Mouse (Mus musculus): ENCODE results near the gene Slc39a11. TPM values are rescaled to one million over a fixed set of nuclear protein-coding genes. Genes with fewer than 3 reads are reported as not detected.

The Slc39a11 gene
- polyA plus RNA-seq, 2 experiments: 5.1 to 10.2 TPM

GRCm38 (mm10) chr11:113645181-113645580, 4.7 kb downstream of the Slc39a11 start:
- Histone ChIP-seq H3K4me3 (ENCODE audit: insufficient read depth in 1 of 2, low read depth in 2 of 2, low read length in 2 of 2) (no peak overlapping the region), H3K27ac (no peak overlapping the region), H3K36me3 (replicated peaks; ENCODE audit: control insufficient read depth, insufficient read depth, low read depth) (no peaks in the 10 kb centered on the region), H3K4me1 (replicated peaks; ENCODE audit: control insufficient read depth in 2 of 2, insufficient read depth in 2 of 2, low read length in 1 of 2) (peaks cover 10 to 12% of the 10 kb centered on the region in 2 experiments), H3K27me3 (ENCODE audit: control insufficient read depth, insufficient read depth, low read length) (no peaks in the 10 kb centered on the region), H3K9ac (replicated peaks) (no peak overlapping the region), H3K9me3 (ENCODE audit: control insufficient read depth, low read length) (no peaks in the 10 kb centered on the region), H3K4me2 (ENCODE audit: low read depth) (no peak overlapping the region)
- no peak for DNase-seq (ENCODE audit: low read depth in 3 of 3, low spot score in 3 of 3)
- peak; percentile 21; the same call in 1 of the 2 replicates for TF ChIP-seq CTCF (IDR thresholded peaks at IDR 0.05; ENCODE audit: low read depth)
- TF ChIP-seq EP300 (IDR thresholded peaks at IDR 0.05; ENCODE audit: low read depth): no peak
- ATAC-seq (ENCODE audit: insufficient read depth): no peak
- 69% methylated on average over 3 of the region's 3 CpGs for WGBS (ENCODE audit: insufficient replicate concordance)

- ATAC-seq (ENCODE audit: insufficient read depth) (no peak), DNase-seq (ENCODE audit: low read depth in 3 of 3, low spot score in 3 of 3) (no peak)
- H3K36me3 ChIP-seq (replicated peaks; ENCODE audit: control insufficient read depth, insufficient read depth, low read depth): no peaks in the 10 kb centered on the region
- TF ChIP-seq EP300 (IDR thresholded peaks at IDR 0.05; ENCODE audit: low read depth) (no peak), CTCF (IDR thresholded peaks at IDR 0.05; ENCODE audit: low read depth) (no peak)
- no peaks in the 10 kb centered on the region for H3K9me3 ChIP-seq (ENCODE audit: control insufficient read depth, low read length)
- H3K27me3 ChIP-seq (ENCODE audit: control insufficient read depth, insufficient read depth, low read length): no peaks in the 10 kb centered on the region
- no peak overlapping the region for H3K4me3 ChIP-seq (ENCODE audit: insufficient read depth in 1 of 2, low read depth in 2 of 2, low read length in 2 of 2)
- no peaks in the 10 kb centered on the region for H3K4me1 ChIP-seq (replicated peaks; ENCODE audit: control insufficient read depth in 2 of 2, insufficient read depth in 2 of 2, low read length in 1 of 2)
- 78% methylated on average over 12 of the region's 12 CpGs for WGBS (ENCODE audit: insufficient replicate concordance)
- no peak overlapping the region for H3K9ac ChIP-seq (replicated peaks)
- H3K27ac ChIP-seq: no peak overlapping the region
- no peak overlapping the region for H3K4me2 ChIP-seq (ENCODE audit: low read depth)
Measured at GRCm38 (mm10) chr11:113638680-113639079, 11.2 kb downstream of the Slc39a11 start.

- no peak overlapping the region for H3K4me2 ChIP-seq (ENCODE audit: low read depth)
- DNase-seq (ENCODE audit: low read depth in 3 of 3, low spot score in 3 of 3) (no peak), ATAC-seq (ENCODE audit: insufficient read depth) (no peak)
- no peak for TF ChIP-seq CTCF (IDR thresholded peaks at IDR 0.05; ENCODE audit: low read depth)
- TF ChIP-seq EP300 (IDR thresholded peaks at IDR 0.05; ENCODE audit: low read depth): no peak
- WGBS (ENCODE audit: insufficient replicate concordance): 60% methylated on average over 10 of the region's 10 CpGs
- no peak overlapping the region for H3K27ac ChIP-seq
- no peaks in the 10 kb centered on the region for H3K27me3 ChIP-seq (ENCODE audit: control insufficient read depth, insufficient read depth, low read length)
- no peaks in the 10 kb centered on the region for H3K4me1 ChIP-seq (replicated peaks; ENCODE audit: control insufficient read depth in 2 of 2, insufficient read depth in 2 of 2, low read length in 1 of 2)
- H3K9me3 ChIP-seq (ENCODE audit: control insufficient read depth, low read length): no peaks in the 10 kb centered on the region
- H3K4me3 ChIP-seq (ENCODE audit: insufficient read depth in 1 of 2, low read depth in 2 of 2, low read length in 2 of 2): no peak overlapping the region
- no peak overlapping the region for H3K9ac ChIP-seq (replicated peaks)
- H3K36me3 ChIP-seq (replicated peaks; ENCODE audit: control insufficient read depth, insufficient read depth, low read depth): no peaks in the 10 kb centered on the region
Measured at GRCm38 (mm10) chr11:113634699-113635121, 15.2 kb downstream of the Slc39a11 start.

- WGBS (ENCODE audit: insufficient replicate concordance): 63% methylated on average over 5 of the region's 5 CpGs
- Histone ChIP-seq H3K4me3 (ENCODE audit: insufficient read depth in 1 of 2, low read depth in 2 of 2, low read length in 2 of 2) (no peak overlapping the region), H3K9me3 (ENCODE audit: control insufficient read depth, low read length) (no peaks in the 10 kb centered on the region), H3K4me2 (ENCODE audit: low read depth) (no peak overlapping the region), H3K27me3 (ENCODE audit: control insufficient read depth, insufficient read depth, low read length) (no peaks in the 10 kb centered on the region), H3K9ac (replicated peaks) (no peak overlapping the region), H3K4me1 (replicated peaks; ENCODE audit: control insufficient read depth in 2 of 2, insufficient read depth in 2 of 2, low read length in 1 of 2) (no peaks in the 10 kb centered on the region), H3K36me3 (replicated peaks; ENCODE audit: control insufficient read depth, insufficient read depth, low read depth) (no peaks in the 10 kb centered on the region), H3K27ac (no peak overlapping the region)
- ATAC-seq (ENCODE audit: insufficient read depth) (no peak), DNase-seq (ENCODE audit: low read depth in 3 of 3, low spot score in 3 of 3) (no peak)
- TF ChIP-seq EP300 (IDR thresholded peaks at IDR 0.05; ENCODE audit: low read depth): no peak
Measured at GRCm38 (mm10) chr11:113633398-113633797, 16.5 kb downstream of the Slc39a11 start.

- no peak overlapping the region for H3K27ac ChIP-seq
- 64% methylated on average over 7 of the region's 7 CpGs for WGBS (ENCODE audit: insufficient replicate concordance)
- H3K27me3 ChIP-seq (ENCODE audit: control insufficient read depth, insufficient read depth, low read length): no peaks in the 10 kb centered on the region
- TF ChIP-seq CTCF (IDR thresholded peaks at IDR 0.05; ENCODE audit: low read depth) (no peak), EP300 (IDR thresholded peaks at IDR 0.05; ENCODE audit: low read depth) (no peak)
- H3K4me2 ChIP-seq (ENCODE audit: low read depth): no peak overlapping the region
- no peak overlapping the region for H3K4me3 ChIP-seq (ENCODE audit: insufficient read depth in 1 of 2, low read depth in 2 of 2, low read length in 2 of 2)
- ATAC-seq (ENCODE audit: insufficient read depth) (no peak; the same call in 1 of the 2 replicates), DNase-seq (ENCODE audit: low read depth in 3 of 3, low spot score in 3 of 3) (no peak)
- H3K36me3 ChIP-seq (replicated peaks; ENCODE audit: control insufficient read depth, insufficient read depth, low read depth): no peaks in the 10 kb centered on the region
- no peaks in the 10 kb centered on the region for H3K4me1 ChIP-seq (replicated peaks; ENCODE audit: control insufficient read depth in 2 of 2, insufficient read depth in 2 of 2, low read length in 1 of 2)
- H3K9me3 ChIP-seq (ENCODE audit: control insufficient read depth, low read length): no peaks in the 10 kb centered on the region
- H3K9ac ChIP-seq (replicated peaks): no peak overlapping the region
Measured at GRCm38 (mm10) chr11:113632303-113632702, 17.6 kb downstream of the Slc39a11 start.
